Mouse (Mus musculus): Measurements from ENCODE around the gene Pomgnt1. TPM values are rescaled to one million over a fixed set of nuclear protein-coding genes. Genes with fewer than 3 reads are reported as not detected.

Pomgnt1 gene
- 85.9 and 88.7 TPM in 2 replicates for total RNA-seq (2014; rRNA removed)
- polyA plus RNA-seq (2015; fragmentation: Nextera tagmentation; extraction: Ambion mirVana): 59.4 and 63.3 TPM in 2 replicates

- WGBS: 4% methylated on average over 24 of the region's 24 CpGs
These were observed at the start of gene Pomgnt1, which contains the start of gene Rad54l for GRCm38 (mm10) chr4:116123602-116124519. Pomgnt1 (plus strand) TSS chr4:116123840. Rad54l (minus strand) TSS chr4:116123690.

DNA sequence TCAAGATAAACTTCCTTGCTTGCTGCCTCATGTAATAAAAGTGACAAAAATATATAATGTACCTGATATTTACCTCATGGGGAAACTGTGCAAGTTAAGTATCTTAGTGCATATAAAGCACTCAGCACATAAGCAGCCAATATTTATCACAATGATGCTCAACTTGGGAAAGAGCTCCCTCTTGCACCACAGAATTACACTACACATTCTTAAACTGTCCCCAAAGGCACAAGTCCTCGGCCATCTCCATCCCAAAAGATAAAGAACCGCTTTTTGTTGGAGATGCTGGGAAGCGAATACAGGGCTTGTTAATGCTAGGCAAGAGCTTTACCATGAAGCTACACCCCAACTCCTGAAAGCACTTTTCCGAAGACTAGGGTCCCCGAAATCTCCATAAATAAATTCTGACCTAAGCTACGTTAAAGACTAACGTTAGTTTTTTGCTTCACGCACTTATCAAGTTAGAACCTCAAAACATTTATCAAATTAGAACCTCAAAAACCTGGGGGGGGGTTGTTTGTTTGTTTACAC is 49.4 kb upstream of the Pomgnt1 start:
- Histone ChIP-seq H3K27me3 (ENCODE audit: insufficient read depth, low read length) (no peaks in the 10 kb centered on the region), H3K4me1 (ENCODE audit: insufficient read depth, low read length) (peaks cover 25% of the 10 kb centered on the region), H3K4me2 (ENCODE audit: low read depth, low read length) (peak overlapping the region; percentile 73), H3K9ac (replicated peaks; ENCODE audit: low read length) (peak overlapping the region; percentile 97), H3K27ac (peak overlapping the region; percentile 97), H3K36me3 (ENCODE audit: insufficient read depth, low read length) (no peaks in the 10 kb centered on the region), H3K9me3 (ENCODE audit: low read length) (no peaks in the 10 kb centered on the region), H3K4me3 (ENCODE audit: low read length) (peak overlapping the region; percentile 90)
- WGBS: 2% methylated on average over 8 of the region's 8 CpGs
- peak; percentile 61 for TF ChIP-seq CTCF (IDR thresholded peaks at IDR 0.05; ENCODE audit: low read depth)
- ATAC-seq (no peak), DNase-seq (ENCODE audit: low spot score) (peak; percentile 53)

More at GRCm38 (mm10) chr4:116123602-116124519, at the start of gene Pomgnt1, which contains the start of gene Rad54l:
- no peaks in the 10 kb centered on the region for H3K9me3 ChIP-seq (ENCODE audit: low read length)
- H3K27me3 ChIP-seq (ENCODE audit: insufficient read depth, low read length): no peaks in the 10 kb centered on the region
- TF ChIP-seq CTCF (IDR thresholded peaks at IDR 0.05; ENCODE audit: low read depth): peak; percentile 66
- no peaks in the 10 kb centered on the region for H3K36me3 ChIP-seq (ENCODE audit: insufficient read depth, low read length)
- H3K4me3 ChIP-seq (ENCODE audit: low read length): peak within 1 kb of the TSS; percentile 50
- DNase-seq (ENCODE audit: low spot score): peak; percentile 97
- peak within 1 kb of the TSS; percentile 72 for H3K4me2 ChIP-seq (ENCODE audit: low read depth, low read length)
- 0 out of 2 replicates have a peak, but pooled peaks cover 6% of the 10 kb centered on the region for H3K4me1 ChIP-seq (ENCODE audit: insufficient read depth, low read length)
- peak within 1 kb of the TSS; percentile 51 for H3K9ac ChIP-seq (replicated peaks; ENCODE audit: low read length)
- H3K27ac ChIP-seq: peak within 1 kb of the TSS; percentile 41; the same call in 1 of the 2 replicates
- ATAC-seq: peak; percentile 98

DNA sequence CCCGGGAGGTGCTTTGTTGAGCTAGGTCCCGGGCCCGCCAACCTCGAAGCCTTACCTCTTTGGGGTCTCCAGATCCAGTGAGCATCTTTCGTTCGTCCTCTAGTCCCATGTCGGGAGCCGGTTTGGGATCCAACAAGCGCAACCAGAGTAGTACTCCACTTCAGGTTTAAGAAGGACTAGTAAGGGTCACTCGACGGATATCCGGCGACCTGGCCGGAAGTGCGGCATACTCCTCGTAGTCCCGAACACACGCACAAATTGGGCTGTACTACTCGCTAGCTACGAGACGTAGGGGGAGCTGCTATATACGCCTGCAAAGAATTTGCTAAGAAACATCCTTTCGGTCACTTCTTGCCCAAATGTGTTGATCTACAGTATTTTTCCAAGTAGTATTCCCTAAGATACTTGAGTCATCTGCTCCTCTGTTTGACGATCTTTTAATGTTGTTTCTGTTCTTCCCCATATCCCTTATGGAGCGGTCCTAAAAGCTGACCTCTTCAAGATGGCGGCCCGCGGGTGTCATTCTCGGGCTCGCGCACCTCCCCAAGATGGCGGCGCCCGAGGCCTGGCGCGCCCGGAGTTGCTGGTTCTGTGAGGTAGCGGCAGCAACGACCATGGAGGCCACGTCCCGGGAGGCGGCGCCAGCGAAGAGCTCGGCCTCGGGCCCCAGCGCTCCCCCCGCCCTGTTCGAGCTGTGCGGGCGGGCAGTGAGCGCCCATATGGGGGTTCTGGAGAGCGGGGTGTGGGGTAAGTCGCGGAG is 48.6 kb upstream of the Pomgnt1 start, which contains the start of the genes Uqcrh and Lrrc41:
Gene Uqcrh (minus strand): TSS at position 211 of the 760 bp plus-strand sequence.
Gene Lrrc41 (plus strand): TSS at position 409 of the 760 bp plus-strand sequence.
- Histone ChIP-seq H3K9me3 (ENCODE audit: low read length) (no peaks in the 10 kb centered on the region), H3K4me2 (ENCODE audit: low read depth, low read length) (peak within 1 kb of the TSS; percentile 73), H3K36me3 (ENCODE audit: insufficient read depth, low read length) (peaks cover 4% of the 10 kb centered on the region; the same call in 1 of the 2 replicates), H3K4me1 (ENCODE audit: insufficient read depth, low read length) (peaks cover 25% of the 10 kb centered on the region), H3K9ac (replicated peaks; ENCODE audit: low read length) (peak within 1 kb of the TSS; percentile 97), H3K4me3 (ENCODE audit: low read length) (peak within 1 kb of the TSS; percentile 90), H3K27ac (peak within 1 kb of the TSS; percentile 97), H3K27me3 (ENCODE audit: insufficient read depth, low read length) (no peaks in the 10 kb centered on the region)
- DNase-seq (ENCODE audit: low spot score): peak; percentile 98
- peak; percentile 42 for TF ChIP-seq CTCF (IDR thresholded peaks at IDR 0.05; ENCODE audit: low read depth)
- peak; percentile 96 for ATAC-seq
- WGBS: under 1% methylated on average over 55 of the region's 55 CpGs

GRCm38 (mm10) chr4:116075631-116076368 is 47.8 kb upstream of the Pomgnt1 start:
- DNase-seq (ENCODE audit: low spot score) (peak; percentile 75), ATAC-seq (peak; percentile 76)
- no peaks in the 10 kb centered on the region for H3K9me3 ChIP-seq (ENCODE audit: low read length)
- peak overlapping the region; percentile 97 for H3K9ac ChIP-seq (replicated peaks; ENCODE audit: low read length)
- H3K4me3 ChIP-seq (ENCODE audit: low read length): peak overlapping the region; percentile 90
- peaks cover 25% of the 10 kb centered on the region for H3K4me1 ChIP-seq (ENCODE audit: insufficient read depth, low read length)
- peak; percentile 35 for TF ChIP-seq CTCF (IDR thresholded peaks at IDR 0.05; ENCODE audit: low read depth)
- H3K27ac ChIP-seq: peak overlapping the region; percentile 97
- no peaks in the 10 kb centered on the region for H3K27me3 ChIP-seq (ENCODE audit: insufficient read depth, low read length)
- H3K36me3 ChIP-seq (ENCODE audit: insufficient read depth, low read length): peaks cover 10% of the 10 kb centered on the region; the same call in 1 of the 2 replicates
- H3K4me2 ChIP-seq (ENCODE audit: low read depth, low read length): peak overlapping the region; percentile 73
- WGBS: 2% methylated on average over 70 of the region's 77 CpGs

DNA sequence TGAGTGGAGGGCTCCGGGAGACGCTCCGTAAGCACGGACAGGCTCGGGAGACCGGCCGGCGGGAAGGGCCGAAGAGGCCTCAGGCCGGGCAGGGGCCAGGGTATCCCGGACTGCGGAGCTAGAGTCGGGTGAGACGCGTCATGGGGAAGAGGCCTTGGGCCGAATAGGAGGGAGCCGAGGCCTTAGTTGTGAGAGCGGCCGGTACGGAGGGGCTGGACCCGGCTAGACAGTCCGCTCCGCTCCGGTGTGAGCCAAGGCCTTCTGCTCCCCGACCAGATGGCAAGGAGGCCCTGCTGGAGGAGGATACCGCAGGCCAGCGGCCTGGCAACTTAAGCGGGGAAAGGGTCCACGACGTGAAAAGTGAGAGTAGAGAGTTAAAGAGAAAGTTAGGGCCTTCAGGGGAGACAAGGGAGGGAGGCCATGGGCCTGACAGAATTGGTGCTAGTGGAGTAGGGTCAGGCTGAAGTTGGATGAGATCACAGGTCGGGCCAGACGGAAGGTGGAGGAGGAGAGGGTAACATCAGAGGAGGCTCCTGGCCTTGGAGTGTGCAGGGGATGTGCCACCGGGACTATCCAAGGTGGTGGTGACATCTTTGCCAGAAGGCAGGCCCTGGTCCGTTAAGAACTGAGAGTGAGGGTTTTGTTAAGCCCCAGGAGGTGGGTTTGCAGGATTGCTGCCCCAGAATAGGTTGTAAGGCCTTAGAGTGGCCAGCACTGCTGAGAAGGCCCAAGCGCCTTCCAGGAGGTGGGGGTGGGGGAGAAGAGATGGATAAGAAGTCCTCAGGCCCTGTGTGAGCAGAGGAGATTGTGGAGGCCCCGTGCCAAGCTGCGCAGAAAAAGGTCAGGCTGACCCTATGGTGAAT is 47.0 kb upstream of the Pomgnt1 start:
- peak; percentile 46 for DNase-seq (ENCODE audit: low spot score)
- 2% methylated on average over 37 of the region's 37 CpGs for WGBS
- Histone ChIP-seq H3K27me3 (ENCODE audit: insufficient read depth, low read length) (no peaks in the 10 kb centered on the region), H3K4me2 (ENCODE audit: low read depth, low read length) (peak overlapping the region; percentile 73), H3K4me3 (ENCODE audit: low read length) (peak overlapping the region; percentile 90), H3K9me3 (ENCODE audit: low read length) (no peaks in the 10 kb centered on the region), H3K4me1 (ENCODE audit: insufficient read depth, low read length) (peaks cover 25% of the 10 kb centered on the region), H3K36me3 (ENCODE audit: insufficient read depth, low read length) (peaks cover 18% of the 10 kb centered on the region; the same call in 1 of the 2 replicates), H3K27ac (peak overlapping the region; percentile 97), H3K9ac (replicated peaks; ENCODE audit: low read length) (peak overlapping the region; percentile 97)
- peak; percentile 21 for ATAC-seq
- TF ChIP-seq CTCF (IDR thresholded peaks at IDR 0.05; ENCODE audit: low read depth): no peak

All from hindbrain, postnatal 0 days (tissue).